Mouse (Mus musculus) fat pad, adult 2 months (tissue): ENCODE data around the gene Gm6169.
A peak's percentile ranks its signal among the peaks of the same experiment; 100 is the strongest.
"Not testable (repeated sequence)": the region's sequence is repeated elsewhere in the genome, so short reads cannot be mapped to it uniquely, and the experiment has no call there.

Experiments
- DNase-seq: peaks from one replicate; pipeline ENCODE4 v3.0.0-alpha.2; 2011; ENCODE audit warnings: low read depth, low spot score; ENCODE audit errors: extremely low read depth

Gm6169 gene

GRCm38 (mm10) chr13:97070931-97071625 is 28.0 kb downstream of the Gm6169 start:
- DNase-seq: no peak

- DNase-seq: no peak
These were observed 30.9 kb downstream of the Gm6169 start for GRCm38 (mm10) chr13:97068151-97068550.

- no peak for DNase-seq
These were observed 31.3 kb downstream of the Gm6169 start for GRCm38 (mm10) chr13:97067691-97068090.

GRCm38 (mm10) chr13:97066649-97067550 is 32.1 kb downstream of the Gm6169 start, which contains the start of gene Fam169a:
TSS of gene Fam169a (plus strand) at chr13:97067286.
- DNase-seq: no peak

- not testable (repeated sequence) for DNase-seq
These were observed 34.0 kb downstream of the Gm6169 start for GRCm38 (mm10) chr13:97064844-97065621.

- no peak for DNase-seq
These were observed 34.6 kb downstream of the Gm6169 start for GRCm38 (mm10) chr13:97064413-97064812.

- DNase-seq: no peak
These were observed 35.6 kb downstream of the Gm6169 start for GRCm38 (mm10) chr13:97063431-97063830.

- DNase-seq: no peak
These were observed 36.9 kb downstream of the Gm6169 start for GRCm38 (mm10) chr13:97062151-97062550.

- no peak for DNase-seq
These were observed 38.7 kb downstream of the Gm6169 start for GRCm38 (mm10) chr13:97060331-97060730.

- no peak for DNase-seq
These were observed 39.3 kb downstream of the Gm6169 start for GRCm38 (mm10) chr13:97059746-97060145.

- no peak for DNase-seq
These were observed 41.2 kb downstream of the Gm6169 start for GRCm38 (mm10) chr13:97057817-97058216.

GRCm38 (mm10) chr13:97053844-97054243 is 45.2 kb downstream of the Gm6169 start:
- DNase-seq: peak; percentile 58

- DNase-seq: no peak
These were observed 46.4 kb downstream of the Gm6169 start for GRCm38 (mm10) chr13:97052667-97053066.

- no peak for DNase-seq
These were observed 47.9 kb downstream of the Gm6169 start for GRCm38 (mm10) chr13:97051158-97051557.
